Mouse (Mus musculus) midbrain, postnatal 0 days (tissue): ENCODE results near the gene Preb. TPM values are rescaled to one million over a fixed set of nuclear protein-coding genes. Genes with fewer than 3 reads are reported as not detected.

Source experiments
- ATAC-seq: fragments of 200-750 bp; cut with Nextera tagmentation; 2 replicates; pipeline ENCODE4 v1.8.0; 2017; ENCODE audit warnings: moderate number of reproducible peaks, mild to moderate bottlenecking, moderate TSS enrichment, moderate library complexity; ENCODE audit not compliant: low FRiP score
- DNase-seq: peaks from one replicate; pipeline ENCODE4 v3.0.0-alpha.2; 2015; ENCODE audit warnings: low spot score
- H3K27ac ChIP-seq: fragments of 300-500 bp; sonication (generic); 2 replicates; pipeline ENCODE4 v1.5.1; 2014; ENCODE audit warnings: low read depth, mild to moderate bottlenecking, low read length, mixed read lengths
- H3K27me3 ChIP-seq: fragments of 300-500 bp; sonication (generic); 2 replicates; pipeline ENCODE4 v1.6.1; 2014; ENCODE audit warnings: low read length, control low read depth, mixed read lengths; ENCODE audit not compliant: insufficient read depth
- H3K36me3 ChIP-seq: fragments of 300-500 bp; sonication (generic); 2 replicates; pipeline ENCODE4 v1.6.1; 2014; ENCODE audit warnings: low read length, control low read depth, mixed read lengths; ENCODE audit not compliant: insufficient read depth
- H3K4me1 ChIP-seq: fragments of 300-500 bp; sonication (generic); 2 replicates; pipeline ENCODE4 v1.6.1; 2014; ENCODE audit warnings: mild to moderate bottlenecking, control low read depth, antibody characterized with exemption, low read length, mixed read lengths; ENCODE audit not compliant: insufficient read depth
- H3K4me2 ChIP-seq: fragments of 300-500 bp; sonication (generic); 2 replicates; pipeline ENCODE4 v1.6.1; 2014; ENCODE audit warnings: low read depth, mild to moderate bottlenecking, low read length, mixed read lengths; ENCODE audit not compliant: poor library complexity, severe bottlenecking
- H3K4me3 ChIP-seq: fragments of 300-500 bp; sonication (generic); 2 replicates; pipeline ENCODE4 v1.5.1; 2014; ENCODE audit warnings: low read depth, mild to moderate bottlenecking, low read length, moderate library complexity
- H3K9ac ChIP-seq: fragments of 300-500 bp; sonication (generic); replicated peaks from 2 replicates; pipeline ENCODE4 v1.6.1; 2014; ENCODE audit warnings: mild to moderate bottlenecking, low read length, moderate library complexity, mixed read lengths; ENCODE audit not compliant: poor library complexity, severe bottlenecking
- H3K9me3 ChIP-seq: fragments of 300-500 bp; sonication (generic); 2 replicates; pipeline ENCODE4 v1.6.1; 2016; ENCODE audit warnings: low read length, control low read depth
- CTCF ChIP-seq: IDR thresholded peaks from 2 replicates; pipeline ENCODE4 v1.5.1; 2016; ENCODE audit warnings: antibody characterized with exemption, mild to moderate bottlenecking
- WGBS: fragments of 180-500 bp; shearing (Covaris S2); extraction: QIAGEN DNeasy Blood & Tissue Kit; methylation state at CpG from one replicate; pipeline ENCODE4 v1.1.7; 2014; 5-methylcytosine and 5-hydroxymethylcytosine counted together
- polyA plus RNA-seq: library from polyadenylated mRNA; unstranded; fragments of >200 nt; fragmentation: Nextera tagmentation; extraction: Ambion mirVana; gene quantifications from 2 replicates; pipeline ENCODE4 v1.2.1, GENCODE M21; 2015
- total RNA-seq: library from RNA; depleted of rRNA; stranded (reverse); fragments of >200 nt; gene quantifications from 2 replicates; pipeline ENCODE4 v1.2.3, GENCODE M21; 2014

Preb gene
- total and polyA plus RNA-seq, 2 experiments from 2014 or later: 37.7 to 89.6 TPM

GRCm38 (mm10) chr5:30954556-30954955 is 5.6 kb downstream of the Preb start:
- WGBS: 93% methylated on average over 9 of the region's 9 CpGs
- Histone ChIP-seq H3K4me3 (no peak overlapping the region), H3K36me3 (peaks cover 50% of the 10 kb centered on the region), H3K4me1 (peaks cover 20% of the 10 kb centered on the region; the same call in 1 of the 2 replicates), H3K9ac (no peak overlapping the region), H3K9me3 (no peaks in the 10 kb centered on the region), H3K4me2 (no peak overlapping the region), H3K27ac (no peak overlapping the region), H3K27me3 (no peaks in the 10 kb centered on the region)
- no peak for TF ChIP-seq CTCF
- DNase-seq (no peak), ATAC-seq (no peak)

- no peaks in the 10 kb centered on the region for H3K27me3 ChIP-seq
- H3K4me1 ChIP-seq: peaks cover 16% of the 10 kb centered on the region; the same call in 1 of the 2 replicates
- WGBS: 93% methylated on average over 6 of the region's 6 CpGs
- H3K4me2 ChIP-seq: no peak overlapping the region
- no peak for ATAC-seq
- H3K9me3 ChIP-seq: no peaks in the 10 kb centered on the region
- H3K9ac ChIP-seq: no peak overlapping the region
- no peak for TF ChIP-seq CTCF
- H3K27ac ChIP-seq: no peak overlapping the region
- no peak for DNase-seq
- H3K36me3 ChIP-seq: peaks cover 50% of the 10 kb centered on the region
- no peak overlapping the region for H3K4me3 ChIP-seq
These were observed 6.1 kb downstream of the Preb start for GRCm38 (mm10) chr5:30954065-30954464.

GRCm38 (mm10) chr5:30952551-30952950 is 7.6 kb downstream of the Preb start:
- Histone ChIP-seq H3K9ac (no peak overlapping the region), H3K9me3 (no peaks in the 10 kb centered on the region), H3K4me2 (no peak overlapping the region), H3K27me3 (no peaks in the 10 kb centered on the region), H3K4me1 (peaks cover 4% of the 10 kb centered on the region; the same call in 1 of the 2 replicates), H3K36me3 (peaks cover 40% of the 10 kb centered on the region), H3K27ac (no peak overlapping the region), H3K4me3 (no peak overlapping the region)
- ATAC-seq (no peak), DNase-seq (no peak)
- 83% methylated on average over 5 of the region's 5 CpGs for WGBS
- no peak for TF ChIP-seq CTCF

- no peak overlapping the region for H3K27ac ChIP-seq
- no peak for TF ChIP-seq CTCF
- peak; percentile 58 for DNase-seq
These were observed 8.5 kb downstream of the Preb start for GRCm38 (mm10) chr5:30951706-30952105.

GRCm38 (mm10) chr5:30950922-30951321 is 9.2 kb downstream of the Preb start:
- peaks cover 3% of the 10 kb centered on the region; the same call in 1 of the 2 replicates for H3K4me1 ChIP-seq
- H3K36me3 ChIP-seq: peaks cover 38% of the 10 kb centered on the region
- H3K27me3 ChIP-seq: no peaks in the 10 kb centered on the region
- 91% methylated on average over 2 of the region's 2 CpGs for WGBS
- no peak overlapping the region for H3K4me3 ChIP-seq
- DNase-seq (no peak), ATAC-seq (no peak)
- no peak overlapping the region for H3K9ac ChIP-seq
- no peaks in the 10 kb centered on the region for H3K9me3 ChIP-seq
- no peak overlapping the region for H3K27ac ChIP-seq
- H3K4me2 ChIP-seq: no peak overlapping the region
- TF ChIP-seq CTCF: no peak

More at GRCm38 (mm10) chr5:30951706-30952105, 8.5 kb downstream of the Preb start:
- Histone ChIP-seq H3K9ac (no peak overlapping the region), H3K4me1 (peaks cover 3% of the 10 kb centered on the region; the same call in 1 of the 2 replicates), H3K4me2 (no peak overlapping the region), H3K27me3 (no peaks in the 10 kb centered on the region), H3K9me3 (no peaks in the 10 kb centered on the region), H3K36me3 (peaks cover 40% of the 10 kb centered on the region), H3K4me3 (no peak overlapping the region)
- 73% methylated on average over 6 of the region's 6 CpGs for WGBS
- no peak for ATAC-seq

GRCm38 (mm10) chr5:30950451-30950850 is 9.7 kb downstream of the Preb start:
- Histone ChIP-seq H3K9me3 (no peaks in the 10 kb centered on the region), H3K27me3 (no peaks in the 10 kb centered on the region), H3K36me3 (peaks cover 33% of the 10 kb centered on the region), H3K4me2 (peak overlapping the region; percentile 91), H3K4me3 (peak overlapping the region; percentile 45), H3K4me1 (peaks cover 3% of the 10 kb centered on the region; the same call in 1 of the 2 replicates), H3K27ac (no peak overlapping the region; the same call in 1 of the 2 replicates), H3K9ac (peak overlapping the region; percentile 57)
- ATAC-seq (no peak), DNase-seq (no peak)
- TF ChIP-seq CTCF: no peak
- WGBS: 39% methylated on average over 4 of the region's 4 CpGs
